Mouse (Mus musculus) lung, postnatal 0 days (tissue): ENCODE measurements around the gene Flt4. TPM values are rescaled to one million over a fixed set of nuclear protein-coding genes. Genes with fewer than 3 reads are reported as not detected.

Experiments used
- ATAC-seq: fragments of 200-750 bp; cut with Nextera tagmentation; 2 replicates; pipeline ENCODE4 v1.8.0; 2017; ENCODE audit warnings: moderate library complexity
- DNase-seq: peaks from one replicate; pipeline ENCODE4 v3.0.0-alpha.2; 2016; ENCODE audit warnings: low spot score
- H3K27ac ChIP-seq: fragments of 300-500 bp; sonication (generic); 2 replicates; pipeline ENCODE4 v1.5.1; 2014; ENCODE audit warnings: antibody characterized with exemption, mild to moderate bottlenecking, low read length, mixed read lengths
- H3K27me3 ChIP-seq: fragments of 300-500 bp; sonication (generic); replicated peaks from 2 replicates; pipeline ENCODE4 v1.6.1; 2014; ENCODE audit warnings: low read length, mixed read lengths; ENCODE audit not compliant: insufficient read depth
- H3K36me3 ChIP-seq: fragments of 300-500 bp; sonication (generic); 2 replicates; pipeline ENCODE4 v1.6.1; 2014; ENCODE audit warnings: low read length, mixed read lengths; ENCODE audit not compliant: insufficient read depth
- H3K4me1 ChIP-seq: fragments of 300-500 bp; sonication (generic); 2 replicates; pipeline ENCODE4 v1.6.1; 2014; ENCODE audit warnings: antibody characterized with exemption, low read depth, low read length, mixed read lengths; ENCODE audit not compliant: insufficient read depth
- H3K4me2 ChIP-seq: fragments of 300-500 bp; sonication (generic); replicated peaks from 2 replicates; pipeline ENCODE4 v1.6.1; 2014; ENCODE audit warnings: low read depth, mild to moderate bottlenecking, low read length, moderate library complexity, mixed read lengths
- H3K4me3 ChIP-seq: fragments of 300-500 bp; sonication (generic); 2 replicates; pipeline ENCODE4 v1.5.1; 2014; ENCODE audit warnings: low read depth, low read length
- H3K9ac ChIP-seq: fragments of 300-500 bp; sonication (generic); replicated peaks from 2 replicates; pipeline ENCODE4 v1.6.1; 2014; ENCODE audit warnings: low read depth, mild to moderate bottlenecking
- H3K9me3 ChIP-seq: fragments of 300-500 bp; sonication (generic); 2 replicates; pipeline ENCODE4 v1.6.1; 2016; ENCODE audit warnings: low read length, mixed read lengths
- CTCF ChIP-seq: IDR thresholded peaks from 2 replicates; pipeline ENCODE4 v1.5.1; 2016; ENCODE audit warnings: antibody characterized with exemption, mild to moderate bottlenecking
- EP300 ChIP-seq: IDR thresholded peaks from 2 replicates; pipeline ENCODE4 v1.6.1; 2016; ENCODE audit warnings: antibody characterized with exemption, mild to moderate bottlenecking, control low read depth
- WGBS: fragments of 180-500 bp; shearing (Covaris S2); extraction: QIAGEN DNeasy Blood & Tissue Kit; methylation state at CpG from one replicate; pipeline ENCODE4 v1.1.7; 2014; 5-methylcytosine and 5-hydroxymethylcytosine counted together
- polyA plus RNA-seq: library from polyadenylated mRNA; unstranded; fragments of >200 nt; fragmentation: Nextera tagmentation; extraction: Ambion mirVana; gene quantifications from 2 replicates; pipeline ENCODE4 v1.2.1, GENCODE M21; 2015

Flt4 gene
- polyA plus RNA-seq, 1 experiment from 2014 or later, result 9.8 TPM

- Histone ChIP-seq H3K4me2 (no peak overlapping the region), H3K27me3 (no peaks in the 10 kb centered on the region), H3K4me3 (no peak overlapping the region), H3K27ac (no peak overlapping the region), H3K36me3 (peaks cover 13% of the 10 kb centered on the region; the same call in 1 of the 2 replicates), H3K9me3 (no peaks in the 10 kb centered on the region), H3K4me1 (no peaks in the 10 kb centered on the region), H3K9ac (no peak overlapping the region)
- ATAC-seq (no peak), DNase-seq (no peak)
- WGBS, result 97% methylated on average over 8 of the region's 8 CpGs
- no peak for TF ChIP-seq EP300
- TF ChIP-seq CTCF, result no peak
Observed at GRCm38 (mm10) chr11:49702014-49702413, 93.0 kb downstream of the Flt4 start.

Other genes with a start within 250 kb of the Flt4 start
- gene Olfr1389, start 186.2 kb upstream of the Flt4 start, polyA plus RNA-seq, result not detected in 2 replicates
- not detected in 2 replicates for gene Olfr1388, start 172.6 kb upstream of the Flt4 start, polyA plus RNA-seq
- gene Olfr1387, start 153.9 kb upstream of the Flt4 start, polyA plus RNA-seq, result not detected in 2 replicates
- not detected in 2 replicates for gene Olfr1386, start 144.2 kb upstream of the Flt4 start, polyA plus RNA-seq
- not detected in 2 replicates for gene Olfr1385, start 120.2 kb upstream of the Flt4 start, polyA plus RNA-seq
- not detected in 2 replicates for gene Olfr1384, start 102.5 kb upstream of the Flt4 start, polyA plus RNA-seq
- gene Olfr1383, start 89.6 kb upstream of the Flt4 start, polyA plus RNA-seq, result not detected in 2 replicates
- gene Olfr1382, start 81.0 kb upstream of the Flt4 start, polyA plus RNA-seq, result not detected in 2 replicates
- gene Olfr1381, start 65.8 kb upstream of the Flt4 start, polyA plus RNA-seq, result not detected in 2 replicates
- gene Olfr1380, start 52.4 kb upstream of the Flt4 start, polyA plus RNA-seq, result not detected in 2 replicates
- gene Scgb3a1, start 54.3 kb downstream of the Flt4 start, polyA plus RNA-seq, result 261 and 341 TPM in 2 replicates
- gene Cnot6, start 103.5 kb downstream of the Flt4 start, polyA plus RNA-seq, result 36.0 and 40.6 TPM in 2 replicates
- 3.9 and 4.5 TPM in 2 replicates for gene Gfpt2, start 184.9 kb downstream of the Flt4 start, polyA plus RNA-seq
- 30.2 and 32.3 TPM in 2 replicates for gene Mapk9, start 237.5 kb downstream of the Flt4 start, polyA plus RNA-seq